Mouse (Mus musculus) fat pad, adult 2 months (tissue): ENCODE data around the gene Arhgef5.
A peak's percentile ranks its signal among the peaks of the same experiment; 100 is the strongest.

Experiments used
- DNase-seq: peaks from one replicate; pipeline ENCODE4 v3.0.0-alpha.2; 2011; ENCODE audit warnings: low read depth, low spot score; ENCODE audit errors: extremely low read depth

Gene Arhgef5

GRCm38 (mm10) chr6:43312961-43313656 lies 47.7 kb downstream of the Arhgef5 start:
- no peak for DNase-seq

- DNase-seq, result no peak
Observed at GRCm38 (mm10) chr6:43333479-43333878, 68.1 kb downstream of the Arhgef5 start.

DNA sequence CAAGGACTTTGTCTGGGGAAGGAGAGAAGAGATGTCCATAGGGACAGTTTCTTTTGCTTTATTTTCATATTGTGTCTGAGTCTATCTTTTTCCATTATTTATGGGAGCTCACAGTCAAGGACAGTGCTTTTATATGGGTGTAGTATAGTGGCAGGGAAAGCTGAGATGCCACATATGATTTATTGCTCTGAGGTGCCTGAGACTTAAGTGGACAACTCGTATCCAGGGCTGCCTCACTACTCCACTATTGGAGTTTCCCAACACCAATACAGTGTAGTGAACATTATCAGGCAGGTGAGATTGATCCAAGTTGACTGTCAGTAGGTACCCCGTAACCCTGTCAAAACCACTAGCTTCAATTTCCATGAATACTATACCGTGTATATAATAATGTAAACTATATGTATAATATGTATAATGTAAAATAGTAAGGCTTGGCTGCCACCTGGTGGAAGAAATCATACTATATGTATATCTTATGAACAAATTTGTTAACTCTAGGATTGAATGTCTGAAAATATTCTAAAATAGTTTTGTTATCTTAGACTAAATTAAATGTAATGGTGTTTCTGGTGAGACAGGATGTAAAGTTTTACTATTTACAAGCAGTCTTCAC lies 70.3 kb downstream of the Arhgef5 start:
- DNase-seq, result no peak

- DNase-seq, result peak; percentile 79
Observed at GRCm38 (mm10) chr6:43337491-43337961, 72.1 kb downstream of the Arhgef5 start.

DNA sequence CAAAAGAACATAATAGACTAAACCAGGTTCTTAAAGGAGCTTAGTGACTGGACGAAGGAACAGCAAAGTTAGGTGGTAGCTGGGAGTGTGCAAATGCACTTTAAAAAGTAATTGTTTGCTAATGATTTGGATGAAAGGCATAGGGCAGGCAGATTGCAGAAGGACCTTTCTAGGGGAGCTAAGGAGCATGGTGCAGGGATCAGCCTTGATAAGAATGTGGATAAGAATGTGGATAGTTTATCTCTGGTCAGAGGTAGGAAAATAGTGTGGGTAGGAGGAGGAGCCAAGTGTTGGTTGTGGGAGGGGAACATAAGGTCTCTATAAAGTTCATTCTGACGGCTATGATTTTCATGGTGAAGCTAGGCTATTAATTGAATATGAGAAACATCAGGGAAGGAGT lies 73.4 kb downstream of the Arhgef5 start:
- no peak for DNase-seq
